Mouse (Mus musculus) spleen, embryonic (tissue): ENCODE measurements around the gene Asic1.
"Not testable (repeated sequence)": the region's sequence is repeated elsewhere in the genome, so short reads cannot be mapped to it uniquely, and the experiment has no call there.

ENCODE experiments used
- CTCF ChIA-PET: fragments of 350-600 bp; sonication (Branson Sonifier 250); formaldehyde crosslinking; loops from one replicate; lab custom pipeline; 2022; lab: Charles Lee

Asic1 gene

GRCm38 (mm10) chr15:99700219-99701106, 30.3 kb downstream of the Asic1 start:
- CTCF ChIA-PET: interaction anchor here (0.6 kb wide), 1 partner anchor 9 kb away, joined by 3 read pairs; no protein-coding TSS in a partner anchor

GRCm38 (mm10) chr15:99701640-99701998, 31.5 kb downstream of the Asic1 start:
- CTCF ChIA-PET: not testable (repeated sequence)

- CTCF ChIA-PET: no interaction called here
These were observed 32.1 kb downstream of the Asic1 start, which contains the start of gene Smarcd1 for GRCm38 (mm10) chr15:99701999-99702900. Gene Smarcd1, plus strand, starts transcription at chr15:99702129.

GRCm38 (mm10) chr15:99703104-99703503, 32.9 kb downstream of the Asic1 start:
- CTCF ChIA-PET: no interaction called here

- CTCF ChIA-PET: no interaction called here
These were observed 33.5 kb downstream of the Asic1 start for GRCm38 (mm10) chr15:99703676-99704040.

GRCm38 (mm10) chr15:99704041-99704681, 34.0 kb downstream of the Asic1 start:
- CTCF ChIA-PET: interaction anchor here (0.5 kb wide), 1 partner anchor 98 kb away, joined by 3 read pairs; no protein-coding TSS in a partner anchor

- CTCF ChIA-PET: interaction anchor here (0.7 kb wide), 2 partner anchors 717 to 1316 kb away, joined by 6 to 7 read pairs; no protein-coding TSS in a partner anchor
These were observed 34.7 kb downstream of the Asic1 start for GRCm38 (mm10) chr15:99704881-99705280.

GRCm38 (mm10) chr15:99705440-99706048, 35.4 kb downstream of the Asic1 start, which contains the start of gene Gm17349:
Gene Gm17349, minus strand, starts transcription at chr15:99705490.
- CTCF ChIA-PET: interaction anchor here (0.6 to 1.2 kb wide), 4 partner anchors 9 to 1317 kb away, joined by 3 to 7 read pairs (median 6); partner anchors contain the start of gene Gpd1

GRCm38 (mm10) chr15:99708176-99708575, 38.0 kb downstream of the Asic1 start:
- CTCF ChIA-PET: no interaction called here

- CTCF ChIA-PET: interaction anchor here (0.6 kb wide), 1 partner anchor 698 kb away, joined by 26 read pairs; no protein-coding TSS in a partner anchor
These were observed 40.3 kb downstream of the Asic1 start for GRCm38 (mm10) chr15:99710221-99711190.

- CTCF ChIA-PET: no interaction called here
These were observed 41.3 kb downstream of the Asic1 start for GRCm38 (mm10) chr15:99711491-99711890.

- CTCF ChIA-PET: no interaction called here
These were observed 42.7 kb downstream of the Asic1 start for GRCm38 (mm10) chr15:99712666-99713559.

- CTCF ChIA-PET: no interaction called here
These were observed 43.4 kb downstream of the Asic1 start for GRCm38 (mm10) chr15:99713569-99713968.

GRCm38 (mm10) chr15:99714206-99714605, 44.0 kb downstream of the Asic1 start:
- CTCF ChIA-PET: interaction anchor here (0.6 to 0.9 kb wide), 2 partner anchors 8 to 101 kb away, joined by 4 to 5 read pairs; no protein-coding TSS in a partner anchor

- CTCF ChIA-PET: interaction anchor here (0.6 to 1.1 kb wide), 3 partner anchors 9 to 100 kb away, joined by 4 to 5 read pairs (median 4); no protein-coding TSS in a partner anchor
These were observed 44.7 kb downstream of the Asic1 start for GRCm38 (mm10) chr15:99714858-99715257.

- CTCF ChIA-PET: interaction anchor here (1.0 to 1.1 kb wide), 2 partner anchors 63 to 176 kb away, joined by 3 to 4 read pairs; no protein-coding TSS in a partner anchor
These were observed 45.2 kb downstream of the Asic1 start for GRCm38 (mm10) chr15:99715361-99715865.

- CTCF ChIA-PET: interaction anchor here (0.6 to 1.1 kb wide), 4 partner anchors 11 to 175 kb away, joined by 3 to 5 read pairs (median 4); no protein-coding TSS in a partner anchor
These were observed 46.0 kb downstream of the Asic1 start for GRCm38 (mm10) chr15:99715982-99716746.
